In genomic region chr2:3134580-3135296, GRCm38 (mm10) we compare ENCODE assay signal across 12 mouse cellular contexts. TPM values are rescaled to one million over a fixed set of nuclear protein-coding genes. Genes with fewer than 3 reads are reported as not detected.
DNase-seq lines count a peak whose midpoint lies in the region; ATAC-seq and TF ChIP-seq lines count a peak whose summit lies in the region.
"Had no signal": no experiment of that assay in that cellular context is flagged by ENCODE, and none has a peak within 500 bp of the region (broad histone marks: within the 10 kb centered on the region; RNA-seq: fewer than 3 reads in every experiment).

No protein-coding gene starts in this region.

- no peak overlapping the region for H3K4me2 ChIP-seq in embryonic facial prominence, embryonic 11.5 days (ENCODE audit: low read depth, low read length)
- peak overlapping the region; percentile 28 for H3K4me2 ChIP-seq in kidney, embryonic 16.5 days (replicated peaks; ENCODE audit: low read depth, low read length)
- H3K4me2 ChIP-seq: embryonic facial prominence, embryonic 15.5 days; liver, embryonic 13.5 days had no signal

- WGBS in embryonic facial prominence, embryonic 11.5 days, result 60% methylated on average over 12 of the region's 12 CpGs
- 65% methylated on average over 12 of the region's 12 CpGs for WGBS in embryonic facial prominence, embryonic 10.5 days
- 17% methylated on average over 12 of the region's 12 CpGs for WGBS in kidney, embryonic 16.5 days
- WGBS in cerebellum, adult 2 months, result 79% methylated on average over 12 of the region's 12 CpGs

- H3K9me3 ChIP-seq in embryonic facial prominence, embryonic 11.5 days (replicated peaks; ENCODE audit: control insufficient read depth, low read length), result no peaks in the 10 kb centered on the region
- no peaks in the 10 kb centered on the region for H3K9me3 ChIP-seq in embryonic facial prominence, embryonic 10.5 days
- no peaks in the 10 kb centered on the region for H3K9me3 ChIP-seq in kidney, embryonic 16.5 days (ENCODE audit: low read length)
- H3K9me3 ChIP-seq: embryonic facial prominence, embryonic 15.5 days; liver, embryonic 13.5 days had no signal

- DNase-seq in embryonic facial prominence, embryonic 11.5 days (ENCODE audit: low spot score), result no peak
- no peak for DNase-seq in embryonic facial prominence, embryonic 10.5 days (ENCODE audit: low spot score)
- DNase-seq in embryo, embryonic 10 days (ENCODE audit: low spot score), result peak; percentile 36
- peak; percentile 43 for DNase-seq in neural tube, embryonic 10.5 days (ENCODE audit: extremely low spot score, low spot score)
- no peak for DNase-seq in thymus, postnatal 4 days
- DNase-seq in cerebellum, adult 2 months, result no peak
- DNase-seq in left cerebral cortex, adult 9 months (ENCODE audit: low spot score in 2 of 2), result no peak
- DNase-seq: heart, postnatal 14 days; liver, embryonic 13.5 days; right cerebral cortex, postnatal 14 days had no signal

- no peaks in the 10 kb centered on the region for H3K36me3 ChIP-seq in embryonic facial prominence, embryonic 11.5 days (replicated peaks; ENCODE audit: control insufficient read depth, insufficient read depth, low read depth, low read length)
- no peaks in the 10 kb centered on the region for H3K36me3 ChIP-seq in embryonic facial prominence, embryonic 10.5 days (replicated peaks)
- no peaks in the 10 kb centered on the region for H3K36me3 ChIP-seq in kidney, embryonic 16.5 days (ENCODE audit: insufficient read depth, low read length)
- H3K36me3 ChIP-seq: embryonic facial prominence, embryonic 15.5 days; liver, embryonic 13.5 days had no signal

- H3K4me3 ChIP-seq in embryonic facial prominence, embryonic 11.5 days (ENCODE audit: low read depth, low read length), result no peak overlapping the region
- no peak overlapping the region for H3K4me3 ChIP-seq in embryonic facial prominence, embryonic 10.5 days
- no peak overlapping the region for H3K4me3 ChIP-seq in kidney, embryonic 16.5 days (ENCODE audit: low read length)
- H3K4me3 ChIP-seq in cerebellum, adult 2 months (replicated peaks; ENCODE audit: insufficient read depth, low read depth, low read length), result no peak overlapping the region
- H3K4me3 ChIP-seq: embryonic facial prominence, embryonic 15.5 days; liver, embryonic 13.5 days had no signal

- ATAC-seq in embryonic facial prominence, embryonic 11.5 days (replicated peaks; ENCODE audit: insufficient number of reproducible peaks, low FRiP score, low TSS enrichment, low read depth), result 0 out of 2 replicates have a peak, but pooled peaks have one; percentile 22
- peak; percentile 88 for ATAC-seq in kidney, embryonic 16.5 days (ENCODE audit: low FRiP score, low TSS enrichment)

- no peak for TF ChIP-seq POLR2A in cerebellum, adult 2 months (IDR thresholded peaks at IDR 0.05; ENCODE audit: borderline replicate concordance, insufficient read depth, low read length)

- H3K4me1 ChIP-seq in embryonic facial prominence, embryonic 11.5 days (ENCODE audit: control insufficient read depth, insufficient read depth, low read length), result no peaks in the 10 kb centered on the region; the same call in 1 of the 2 replicates
- peaks cover 39% of the 10 kb centered on the region for H3K4me1 ChIP-seq in embryonic facial prominence, embryonic 10.5 days
- peaks cover 66% of the 10 kb centered on the region for H3K4me1 ChIP-seq in kidney, embryonic 16.5 days (ENCODE audit: insufficient read depth, low read length)
- H3K4me1 ChIP-seq in cerebellum, adult 2 months (ENCODE audit: control insufficient read depth, insufficient read depth, low read length), result peaks cover 8% of the 10 kb centered on the region
- H3K4me1 ChIP-seq: liver, embryonic 13.5 days had no signal

- H3K27ac ChIP-seq in embryonic facial prominence, embryonic 11.5 days (replicated peaks; ENCODE audit: low read depth, low read length), result no peak overlapping the region
- no peak overlapping the region; the same call in 1 of the 2 replicates for H3K27ac ChIP-seq in embryonic facial prominence, embryonic 10.5 days (replicated peaks)
- peak overlapping the region; percentile 96 for H3K27ac ChIP-seq in kidney, embryonic 16.5 days (ENCODE audit: low read length)
- H3K27ac ChIP-seq in cerebellum, adult 2 months (ENCODE audit: insufficient read depth, low read length), result no peak overlapping the region
- H3K27ac ChIP-seq: embryonic facial prominence, embryonic 15.5 days; liver, embryonic 13.5 days had no signal

- no peak for TF ChIP-seq CTCF in cerebellum, adult 2 months (IDR thresholded peaks at IDR 0.05; ENCODE audit: borderline replicate concordance, insufficient read depth, low read depth, low read length)

- H3K27me3 ChIP-seq in embryonic facial prominence, embryonic 11.5 days (ENCODE audit: control insufficient read depth, insufficient read depth, low read length), result no peaks in the 10 kb centered on the region
- no peaks in the 10 kb centered on the region for H3K27me3 ChIP-seq in embryonic facial prominence, embryonic 10.5 days (replicated peaks; ENCODE audit: low read depth, poor library complexity, severe bottlenecking)
- no peaks in the 10 kb centered on the region for H3K27me3 ChIP-seq in kidney, embryonic 16.5 days (ENCODE audit: insufficient read depth, low read length)
- no peaks in the 10 kb centered on the region for H3K27me3 ChIP-seq in cerebellum, adult 2 months (ENCODE audit: control insufficient read depth, insufficient read depth, low read length)
- H3K27me3 ChIP-seq: embryonic facial prominence, embryonic 15.5 days; liver, embryonic 13.5 days had no signal

- no peak overlapping the region for H3K9ac ChIP-seq in embryonic facial prominence, embryonic 11.5 days (replicated peaks; ENCODE audit: low read length)
- no peak overlapping the region for H3K9ac ChIP-seq in kidney, embryonic 16.5 days (replicated peaks; ENCODE audit: low read length)
- H3K9ac ChIP-seq: embryonic facial prominence, embryonic 15.5 days; liver, embryonic 13.5 days had no signal

RNA-seq across cellular contexts. Expression of gene Fam171a1, which starts 20.7 kb away (rescaled TPM):
- 36.0 and 41.6 TPM in 2 replicates for polyA plus RNA-seq in embryonic facial prominence, embryonic 11.5 days (2014; fragmentation: Nextera tagmentation; extraction: Ambion mirVana)
- polyA plus RNA-seq in embryonic facial prominence, embryonic 10.5 days (2016; fragmentation: Nextera tagmentation; extraction: Ambion mirVana), result 38.9 and 39.5 TPM in 2 replicates
- 58.6 and 62.0 TPM in 2 replicates for polyA plus RNA-seq in kidney, embryonic 16.5 days (2015; fragmentation: Nextera tagmentation; extraction: Ambion mirVana)
- 26.6 and 29.1 TPM in 2 replicates for polyA plus RNA-seq in cerebellum, adult 2 months (2012; rRNA removed)

Comparison
In these comparisons a context has a peak if more than half of its experiments do, and no peak if none do; other contexts are left out.
1. DNase-seq: peak in embryo, embryonic 10 days (single experiment) and neural tube, embryonic 10.5 days (single experiment); none in embryonic facial prominence, embryonic 11.5 days (single experiment), embryonic facial prominence, embryonic 10.5 days (single experiment), thymus, postnatal 4 days (single experiment), cerebellum, adult 2 months (0 of 2) and left cerebral cortex, adult 9 months (0 of 2).